Mouse (Mus musculus) kidney, postnatal 0 days (tissue): ENCODE data around the gene Lmna. TPM values are rescaled to one million over a fixed set of nuclear protein-coding genes. Genes with fewer than 3 reads are reported as not detected.

Experiments used
- ATAC-seq: fragments of 200-750 bp; cut with Nextera tagmentation; replicated peaks from 2 replicates; pipeline ENCODE4 v1.8.0; 2017; ENCODE audit warnings: low read depth, moderate number of reproducible peaks, moderate TSS enrichment, moderate library complexity; ENCODE audit not compliant: low FRiP score
- DNase-seq: peaks from one replicate; pipeline ENCODE4 v3.0.0-alpha.2; 2016; ENCODE audit warnings: low spot score
- H3K27ac ChIP-seq: fragments of 300-500 bp; sonication (generic); 2 replicates; pipeline ENCODE4 v1.5.1; 2014; ENCODE audit warnings: mild to moderate bottlenecking
- H3K27me3 ChIP-seq: fragments of 300-500 bp; sonication (generic); 2 replicates; pipeline ENCODE4 v1.6.1; 2014; ENCODE audit warnings: low read length, mixed read lengths; ENCODE audit not compliant: insufficient read depth
- H3K36me3 ChIP-seq: fragments of 300-500 bp; sonication (generic); 2 replicates; pipeline ENCODE4 v1.6.1; 2014; ENCODE audit warnings: low read length, mixed read lengths; ENCODE audit not compliant: insufficient read depth
- H3K4me1 ChIP-seq: fragments of 300-500 bp; sonication (generic); replicated peaks from 2 replicates; pipeline ENCODE4 v1.6.1; 2014; ENCODE audit warnings: antibody characterized with exemption, low read length, mixed read lengths; ENCODE audit not compliant: insufficient read depth
- H3K4me2 ChIP-seq: fragments of 300-500 bp; sonication (generic); 2 replicates; pipeline ENCODE4 v1.6.1; 2014; ENCODE audit warnings: mild to moderate bottlenecking, low read length, moderate library complexity, mixed read lengths
- H3K4me3 ChIP-seq: fragments of 300-500 bp; sonication (generic); replicated peaks from 2 replicates; pipeline ENCODE4 v1.5.1; 2014; ENCODE audit warnings: low read depth, low read length
- H3K9ac ChIP-seq: fragments of 300-500 bp; sonication (generic); 2 replicates; pipeline ENCODE4 v1.6.1; 2014; ENCODE audit warnings: low read depth, low read length
- H3K9me3 ChIP-seq: fragments of 300-500 bp; sonication (generic); replicated peaks from 2 replicates; pipeline ENCODE4 v1.6.1; 2016; ENCODE audit warnings: low read length, inconsistent platforms, mixed read lengths
- CTCF ChIP-seq: IDR thresholded peaks from 2 replicates; pipeline ENCODE4 v1.5.1; 2016; ENCODE audit warnings: antibody characterized with exemption, low read depth, mild to moderate bottlenecking, moderate library complexity
- WGBS: fragments of 180-500 bp; shearing (Covaris S2); extraction: QIAGEN DNeasy Blood & Tissue Kit; methylation state at CpG from one replicate; pipeline ENCODE4 v1.1.7; 2014; 5-methylcytosine and 5-hydroxymethylcytosine counted together
- polyA plus RNA-seq: library from polyadenylated mRNA; unstranded; fragments of >200 nt; fragmentation: Nextera tagmentation; extraction: Ambion mirVana; gene quantifications from 2 replicates; pipeline ENCODE4 v1.2.1, GENCODE M21; 2015

Gene Lmna
- polyA plus RNA-seq, 1 experiment from 2014 or later = 99.3 TPM

DNA sequence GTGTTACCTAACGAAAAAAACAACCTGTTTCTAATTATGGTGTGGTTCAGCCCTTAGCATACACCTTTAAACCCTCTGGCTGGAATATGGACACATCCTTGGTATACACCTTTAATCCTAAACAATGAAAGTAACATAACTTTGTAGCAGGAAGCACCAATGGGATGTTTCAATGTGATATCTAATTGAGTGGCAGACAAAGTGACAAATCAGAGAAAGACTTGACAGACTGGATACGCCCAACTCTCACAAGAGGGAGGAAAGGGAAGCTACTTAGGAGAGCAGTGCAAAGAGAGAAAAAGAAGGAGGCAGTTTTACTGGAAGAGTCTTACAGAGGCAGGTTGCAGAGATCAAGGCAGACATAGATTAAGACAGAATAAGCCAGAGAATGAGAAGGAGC is 40.3 kb downstream of the Lmna start:
- no peak overlapping the region for H3K9ac ChIP-seq
- H3K9me3 ChIP-seq = no peaks in the 10 kb centered on the region
- ATAC-seq (no peak), DNase-seq (no peak)
- H3K27ac ChIP-seq = no peak overlapping the region
- H3K4me2 ChIP-seq = no peak overlapping the region
- no peaks in the 10 kb centered on the region for H3K27me3 ChIP-seq
- 83% methylated on average over 2 of the region's 2 CpGs for WGBS
- H3K4me3 ChIP-seq = no peak overlapping the region
- H3K36me3 ChIP-seq = no peaks in the 10 kb centered on the region
- H3K4me1 ChIP-seq = 0 out of 2 replicates have a peak, but pooled peaks cover 2% of the 10 kb centered on the region
- no peak for TF ChIP-seq CTCF

DNA sequence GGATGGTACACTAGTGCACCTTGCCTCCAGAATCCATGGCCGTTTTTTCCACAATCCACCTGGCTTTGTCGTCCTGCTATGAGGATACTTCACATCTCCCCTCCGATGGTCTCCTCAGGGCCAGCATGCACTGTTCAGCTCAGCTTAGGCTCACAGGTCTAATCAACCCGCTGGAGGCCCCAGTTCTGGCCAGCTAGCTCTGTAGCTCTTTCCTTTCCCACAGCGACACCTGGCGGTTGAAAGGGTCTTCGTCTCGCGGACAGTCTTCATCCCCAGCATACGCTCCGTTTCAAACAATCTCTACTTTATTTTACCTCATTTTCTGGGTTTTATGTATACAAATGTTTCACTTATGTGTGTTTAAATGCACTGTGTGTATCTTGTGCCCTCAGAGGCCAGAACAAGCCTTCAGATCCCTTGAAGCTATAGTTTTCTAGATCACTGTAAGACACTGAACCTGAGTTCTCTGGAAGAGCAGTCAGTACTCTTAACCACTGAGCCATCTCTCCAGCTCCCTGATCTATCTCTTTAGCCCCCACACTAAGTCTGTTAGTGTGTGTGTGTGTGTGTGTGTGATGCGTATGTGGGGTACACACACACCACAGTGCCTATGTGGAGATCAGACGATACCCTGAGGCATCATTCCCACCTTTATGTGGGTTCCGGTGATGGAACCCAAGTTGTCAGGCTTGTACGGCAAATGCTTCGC is 42.5 kb downstream of the Lmna start:
- 0 out of 2 replicates have a peak, but pooled peaks cover 2% of the 10 kb centered on the region for H3K4me1 ChIP-seq
- no peaks in the 10 kb centered on the region for H3K27me3 ChIP-seq
- H3K9ac ChIP-seq = no peak overlapping the region
- H3K9me3 ChIP-seq = no peaks in the 10 kb centered on the region
- ATAC-seq = peak; percentile 65; the same call in 1 of the 2 replicates
- 29% methylated on average over 16 of the region's 16 CpGs for WGBS
- H3K27ac ChIP-seq = no peak overlapping the region
- no peaks in the 10 kb centered on the region for H3K36me3 ChIP-seq
- H3K4me2 ChIP-seq = no peak overlapping the region
- no peak overlapping the region for H3K4me3 ChIP-seq
- peak; percentile 94 for DNase-seq
- TF ChIP-seq CTCF = peak; percentile 97

GRCm38 (mm10) chr3:88465127-88465526 is 44.6 kb downstream of the Lmna start:
- H3K9ac ChIP-seq = no peak overlapping the region
- ATAC-seq = no peak

DNA sequence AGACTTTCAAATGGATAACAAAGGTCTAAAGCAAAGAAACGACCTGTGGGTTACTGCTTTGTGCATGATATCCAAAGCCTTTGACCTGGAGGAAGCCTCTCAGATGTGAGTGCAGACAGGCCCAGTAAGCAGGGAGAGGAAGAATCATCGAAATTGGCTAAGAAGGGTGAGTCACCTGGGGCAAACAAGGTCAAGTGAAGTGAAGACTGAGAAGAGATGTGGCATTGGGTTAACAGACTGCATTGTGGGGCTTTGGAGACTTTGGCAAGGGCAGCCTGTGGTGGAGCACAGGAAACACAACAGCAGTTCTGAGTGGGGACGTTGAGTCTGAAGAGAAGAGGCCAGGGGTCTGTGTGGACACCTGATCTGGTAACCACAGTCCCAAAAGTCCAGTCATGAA is 45.3 kb downstream of the Lmna start:
- H3K4me2 ChIP-seq = no peak overlapping the region
- WGBS = 44% methylated on average over 3 of the region's 3 CpGs
- H3K36me3 ChIP-seq = no peaks in the 10 kb centered on the region
- H3K9ac ChIP-seq = no peak overlapping the region
- no peak for TF ChIP-seq CTCF
- H3K4me3 ChIP-seq = no peak overlapping the region
- H3K9me3 ChIP-seq = no peaks in the 10 kb centered on the region
- no peaks in the 10 kb centered on the region for H3K4me1 ChIP-seq
- ATAC-seq (no peak), DNase-seq (no peak)
- H3K27ac ChIP-seq = no peak overlapping the region
- H3K27me3 ChIP-seq = no peaks in the 10 kb centered on the region

More at GRCm38 (mm10) chr3:88465127-88465526, 44.6 kb downstream of the Lmna start:
- Histone ChIP-seq H3K27me3 (no peaks in the 10 kb centered on the region), H3K4me1 (no peaks in the 10 kb centered on the region), H3K9me3 (no peaks in the 10 kb centered on the region), H3K36me3 (no peaks in the 10 kb centered on the region), H3K27ac (no peak overlapping the region), H3K4me2 (no peak overlapping the region), H3K4me3 (no peak overlapping the region)
- no peak for TF ChIP-seq CTCF
- 78% methylated on average over 2 of the region's 2 CpGs for WGBS
- DNase-seq = no peak

- WGBS = 36% methylated on average over 12 of the region's 12 CpGs
- DNase-seq = no peak
- H3K27me3 ChIP-seq = no peaks in the 10 kb centered on the region
- H3K9me3 ChIP-seq = no peaks in the 10 kb centered on the region
- H3K27ac ChIP-seq = no peak within 1 kb of the TSS
- no peak within 1 kb of the TSS for H3K4me3 ChIP-seq
- TF ChIP-seq CTCF = no peak
- no peak for ATAC-seq
- no peak within 1 kb of the TSS for H3K4me2 ChIP-seq
- 0 out of 2 replicates have a peak within 1 kb of the TSS, but pooled peaks have one; percentile 35 for H3K9ac ChIP-seq
- no peaks in the 10 kb centered on the region for H3K36me3 ChIP-seq
- H3K4me1 ChIP-seq = peaks cover 4% of the 10 kb centered on the region
Measured at GRCm38 (mm10) chr3:88460983-88461696, 48.6 kb downstream of the Lmna start, which contains the start of gene Sema4a. TSS of gene Sema4a (minus strand) at chr3:88461182.

GRCm38 (mm10) chr3:88460029-88460428 is 49.7 kb downstream of the Lmna start:
- no peak for ATAC-seq
- TF ChIP-seq CTCF = no peak
- Histone ChIP-seq H3K9ac (no peak overlapping the region), H3K4me3 (no peak overlapping the region), H3K27me3 (no peaks in the 10 kb centered on the region), H3K36me3 (no peaks in the 10 kb centered on the region), H3K4me1 (peaks cover 9% of the 10 kb centered on the region), H3K4me2 (no peak overlapping the region), H3K9me3 (no peaks in the 10 kb centered on the region), H3K27ac (no peak overlapping the region)
- DNase-seq = no peak
- 76% methylated on average over 5 of the region's 5 CpGs for WGBS
